Mouse (Mus musculus) CH12.LX (cell line): ENCODE data around the gene Ints5.

Source experiments
- CHD1 ChIP-seq: IDR thresholded peaks from 2 replicates; pipeline ENCODE4 v1.6.1; 2012; ENCODE audit warnings: low read depth, low read length, improper control_type of control experiment, inconsistent platforms
- CTCF ChIP-seq, 2 experiments: IDR thresholded peaks in 1 of 2; conservative IDR thresholded peaks in 1 of 2; 2 replicates each; pipeline ENCODE4 v1.5.1; 2011 to 2012; ENCODE audit warnings: low read depth in 2 of 2, low read length in 2 of 2, improper control_type of control experiment in 1 of 2, inconsistent platforms in 1 of 2, mild to moderate bottlenecking in 1 of 2, moderate library complexity in 1 of 2
- EP300 ChIP-seq: IDR thresholded peaks from 2 replicates; pipeline ENCODE4 v1.6.1; 2011; ENCODE audit warnings: low read length, improper control_type of control experiment
- JUND ChIP-seq: conservative IDR thresholded peaks from 2 replicates; pipeline ENCODE4 v1.6.1; 2011; ENCODE audit warnings: low read depth, low read length, improper control_type of control experiment
- MAFK ChIP-seq: IDR thresholded peaks from 2 replicates; pipeline ENCODE4 v1.6.1; 2011; ENCODE audit warnings: low read length, improper control_type of control experiment; ENCODE audit not compliant: insufficient replicate concordance
- NELFE ChIP-seq: IDR thresholded peaks from 2 replicates; pipeline ENCODE4 v1.6.1; 2011; ENCODE audit warnings: low read depth, low read length, improper control_type of control experiment
- POLR2A ChIP-seq: IDR thresholded peaks from 2 replicates; pipeline ENCODE4 v1.6.1; 2011; ENCODE audit warnings: low read depth, mild to moderate bottlenecking, improper control_type of control experiment, low read length
- POLR2AphosphoS2 ChIP-seq: IDR thresholded peaks from 2 replicates; pipeline ENCODE4 v1.6.1; 2011; ENCODE audit warnings: low read depth, low read length, improper control_type of control experiment
- RCOR1 ChIP-seq: conservative IDR thresholded peaks from 2 replicates; pipeline ENCODE4 v1.6.1; 2012; ENCODE audit warnings: low read depth, mild to moderate bottlenecking, inconsistent platforms, low read length, improper control_type of control experiment
- ZC3H11A ChIP-seq: IDR thresholded peaks from 2 replicates; pipeline ENCODE4 v1.6.1; 2012; ENCODE audit warnings: low read depth, mild to moderate bottlenecking, inconsistent platforms, low read length, improper control_type of control experiment
- ZKSCAN1 ChIP-seq: IDR thresholded peaks from 2 replicates; pipeline ENCODE4 v1.6.1; 2012; ENCODE audit warnings: low read depth, inconsistent platforms, low read length, improper control_type of control experiment, borderline replicate concordance
- ZMIZ1 ChIP-seq: IDR thresholded peaks from 2 replicates; pipeline ENCODE4 v1.6.1; 2012; ENCODE audit warnings: low read depth, mild to moderate bottlenecking, inconsistent platforms, low read length, improper control_type of control experiment
- ZNF384 ChIP-seq: IDR thresholded peaks from 2 replicates; pipeline ENCODE4 v1.6.1; 2012; ENCODE audit warnings: low read depth, low read length, improper control_type of control experiment, inconsistent platforms

GRCm38 (mm10) chr19:8944062-8944461, 51.3 kb downstream of the Ints5 start:
- no peak for TF ChIP-seq RCOR1
- TF ChIP-seq JUND = no peak
- TF ChIP-seq POLR2A = no peak
- no peak for TF ChIP-seq CTCF (conservative IDR thresholded peaks at IDR 0.05 in 1 of 2, IDR thresholded peaks at IDR 0.05 in 1 of 2; ENCODE audit: low read depth in 2 of 2, low read length in 2 of 2)
- no peak for TF ChIP-seq CHD1
- no peak for TF ChIP-seq EP300
- no peak for TF ChIP-seq POLR2AphosphoS2
- no peak for TF ChIP-seq MAFK
- no peak for TF ChIP-seq ZC3H11A
- TF ChIP-seq ZKSCAN1 = no peak
- no peak for TF ChIP-seq NELFE
- TF ChIP-seq ZMIZ1 = no peak
- no peak for TF ChIP-seq ZNF384
